Mouse (Mus musculus) gastrocnemius, postnatal 4 days (tissue): ENCODE data around the gene Sim2. TPM values are rescaled to one million over a fixed set of nuclear protein-coding genes. Genes with fewer than 3 reads are reported as not detected.

Source experiments
- DNase-seq, 2 experiments: peaks; one replicate each; pipeline ENCODE4 v3.0.0; 2021 to 2022; ENCODE audit warnings: low spot score in 2 of 2, mixed read lengths in 2 of 2
- long read RNA-seq, 2 experiments: library from polyadenylated mRNA; stranded (forward); transcript quantifications; one replicate each; pipeline ENCODE4 v2.0.0; 2021
- total RNA-seq, 2 experiments: library from RNA; stranded (reverse); gene quantifications; 2 replicates each; pipeline ENCODE4 v1.2.3; 2021

Sim2 gene
- 10 to 100 TPM; 14.0 to 14.4 TPM for total RNA-seq
- long read RNA-seq, experiment 1, transcript Sim2-201 (11 exons, 3,999 nt) = major isoform, 20 of 28 reads
- long read RNA-seq, experiment 1, partial matches to known transcripts = 4 of 28 reads
- long read RNA-seq, experiment 1, other reads (novel, unspliced or antisense) = 4 of 28 reads
- long read RNA-seq, experiment 2, transcript Sim2-201 (11 exons, 3,999 nt) = major isoform, 14 of 22 reads
- long read RNA-seq, experiment 2, partial matches to known transcripts = 3 of 22 reads
- long read RNA-seq, experiment 2, other reads (novel, unspliced or antisense) = 5 of 22 reads

- peak in 1 of 2 experiments; percentile 62 for DNase-seq
Observed at GRCm38 (mm10) chr16:94084711-94085602, at the start of gene Sim2. Gene Sim2, plus strand, starts transcription at chr16:94084931.

DNA sequence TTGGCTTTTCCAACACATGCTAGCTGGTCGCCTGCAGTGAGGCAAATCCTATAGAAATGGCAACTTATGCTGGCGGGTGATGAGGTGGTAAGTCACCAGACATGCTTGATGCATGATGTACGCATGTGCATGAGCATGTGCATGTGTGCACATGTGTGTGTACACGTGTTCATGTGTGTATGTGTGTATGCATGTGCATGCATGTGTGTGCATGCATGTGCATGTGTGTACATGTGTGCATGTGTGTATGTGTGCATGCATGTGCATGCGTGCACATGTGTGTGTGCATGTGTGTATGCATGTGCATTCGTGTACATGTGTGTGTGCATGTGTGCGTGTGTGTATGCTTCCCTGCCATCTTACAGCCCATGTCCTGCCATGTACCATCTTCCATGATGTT lies 47.5 kb upstream of the Sim2 start:
- DNase-seq = no peak

DNA sequence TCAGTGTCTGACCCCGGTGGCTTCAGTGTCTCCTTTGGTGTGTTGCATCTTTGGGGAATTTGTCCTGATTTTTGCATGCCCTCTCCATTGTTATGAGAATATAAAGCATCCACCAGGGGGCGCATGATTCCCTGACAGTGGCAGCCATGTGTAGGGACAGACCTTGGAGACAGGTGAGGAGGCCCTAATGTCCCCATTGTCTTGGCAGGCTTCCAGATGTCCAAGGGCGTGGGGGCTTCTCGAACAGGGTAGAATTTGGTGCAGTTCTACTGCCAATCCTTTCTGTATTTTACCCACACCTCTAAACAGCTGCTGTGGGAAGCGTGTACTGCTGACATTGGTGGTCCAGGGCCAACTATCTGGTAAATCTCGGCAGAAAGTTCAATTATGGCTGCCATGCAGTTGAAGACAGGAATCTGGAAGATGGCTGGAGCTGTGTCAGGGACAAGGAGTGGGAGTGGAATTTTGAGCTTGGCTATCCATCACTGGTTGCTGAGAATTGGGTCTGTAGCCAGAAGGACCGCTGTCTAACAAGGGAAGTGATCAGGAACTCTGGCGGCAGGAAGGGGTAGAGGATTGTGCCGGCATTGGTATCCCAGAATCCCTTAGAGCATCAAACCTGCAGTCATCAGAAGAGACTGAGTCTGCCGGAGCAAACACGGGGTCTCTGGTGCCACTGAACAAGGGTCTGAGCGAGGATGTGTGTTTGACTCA lies 46.3 kb upstream of the Sim2 start:
- DNase-seq = peak; percentile 33 to 56

DNA sequence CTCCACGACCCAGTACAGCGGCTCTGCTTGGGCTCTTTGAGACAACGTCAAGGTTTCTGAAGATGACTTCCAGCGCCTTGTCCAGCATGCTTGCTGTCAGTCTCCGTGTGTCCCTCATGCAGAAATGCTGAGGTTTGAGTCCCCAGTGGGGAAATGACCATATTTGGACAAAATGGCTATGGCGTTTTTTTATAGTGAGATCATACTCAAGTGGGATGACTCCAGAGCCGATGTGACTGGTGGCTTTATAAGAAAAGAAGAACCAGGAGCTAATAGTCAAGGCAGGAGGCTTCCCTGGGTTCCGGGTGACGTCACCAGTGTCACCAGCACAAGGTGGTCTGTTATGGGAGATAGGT lies 45.8 kb upstream of the Sim2 start:
- DNase-seq = no peak

DNA sequence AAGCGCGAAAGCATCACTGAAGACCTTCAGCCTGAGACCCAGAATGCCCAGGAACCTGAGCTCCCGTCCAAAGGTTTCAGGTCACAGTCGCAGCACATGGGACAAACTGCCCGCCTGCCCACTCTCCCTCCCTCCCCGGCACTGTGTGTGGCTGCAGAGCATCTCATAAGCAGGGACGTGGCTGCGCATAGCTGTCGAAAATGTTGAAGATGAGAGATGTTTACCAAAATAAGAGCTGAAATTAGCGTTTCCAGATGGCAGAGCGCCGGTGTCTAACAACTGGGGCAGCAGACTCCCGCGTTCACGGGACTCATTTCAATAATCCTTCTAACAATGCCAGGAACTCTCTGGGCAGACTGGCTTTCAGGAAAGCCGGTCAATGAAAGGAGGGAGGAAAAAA lies 44.2 kb upstream of the Sim2 start:
- no peak for DNase-seq

DNA sequence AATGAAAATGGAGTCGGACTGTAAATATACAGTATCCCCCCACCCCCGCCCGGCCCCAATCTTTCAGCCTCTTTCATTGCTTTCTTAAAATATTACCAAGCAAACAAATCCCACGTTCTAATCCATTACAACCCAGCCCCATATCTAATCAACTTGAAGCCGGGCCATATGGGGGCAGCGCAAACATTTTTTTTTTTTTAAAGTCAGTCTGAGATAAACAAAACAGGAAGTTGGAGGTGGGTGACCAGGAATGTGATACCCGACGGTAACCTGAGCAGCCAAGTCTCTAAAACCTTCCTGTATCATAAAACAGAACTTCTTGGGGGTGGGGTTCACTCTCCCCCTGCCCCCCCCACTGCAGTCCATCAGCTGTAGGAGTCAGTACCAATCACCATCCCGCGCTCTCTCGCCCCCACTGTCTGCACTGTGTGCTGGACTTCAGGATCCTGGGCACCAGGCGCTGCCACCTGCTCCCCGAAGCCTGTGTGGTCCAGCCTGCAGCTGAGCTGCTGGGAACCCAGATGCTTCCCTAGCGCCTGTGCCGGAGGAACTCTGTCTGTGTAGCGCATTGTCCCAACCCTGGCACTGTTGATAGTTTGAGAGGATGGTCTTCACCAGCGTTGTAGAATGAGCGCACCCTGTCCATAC lies 43.5 kb upstream of the Sim2 start:
- peak in 1 of 2 experiments; percentile 24 for DNase-seq

- no peak for DNase-seq
Observed at GRCm38 (mm10) chr16:94043797-94044196, 40.9 kb upstream of the Sim2 start.

DNA sequence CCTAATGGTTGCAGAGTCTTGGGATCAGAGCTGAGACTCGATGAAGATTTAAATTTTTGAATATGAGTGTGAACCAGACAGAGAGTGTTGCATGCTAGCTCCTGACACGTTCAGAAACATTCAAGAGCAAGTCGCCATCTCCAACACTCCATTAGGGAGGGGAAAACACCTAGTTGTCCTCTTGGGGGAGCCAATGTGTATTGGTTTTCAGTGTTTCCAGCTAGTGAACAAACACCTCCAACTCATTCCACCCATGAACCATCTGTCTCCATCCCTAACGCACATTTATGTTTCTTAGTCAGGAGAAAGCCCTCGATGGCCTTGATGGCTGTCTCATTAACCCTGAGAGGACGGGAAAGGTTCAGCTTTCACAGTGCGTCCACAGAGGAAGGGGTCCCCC lies 39.7 kb upstream of the Sim2 start:
- no peak for DNase-seq

DNA sequence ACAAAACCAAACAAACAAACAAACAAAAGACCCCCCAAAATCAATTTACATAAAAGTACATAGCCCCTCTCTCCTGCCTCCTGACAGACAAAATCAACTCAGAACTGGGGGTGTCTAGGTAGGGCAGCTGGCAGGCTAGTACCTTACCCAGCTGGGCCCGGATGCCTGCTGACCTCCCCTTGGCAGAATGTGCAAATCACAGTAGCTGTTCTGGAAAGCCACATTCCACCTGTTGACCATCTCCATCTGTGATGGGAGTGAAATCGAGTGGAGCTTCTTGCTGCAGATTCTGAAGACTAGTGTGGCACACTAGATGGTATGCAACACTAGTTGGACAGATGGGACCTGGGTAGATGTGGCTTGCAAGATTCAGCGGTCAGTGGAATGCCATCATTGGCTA lies 34.4 kb upstream of the Sim2 start:
- no peak for DNase-seq

GRCm38 (mm10) chr16:94055176-94055575 lies 29.6 kb upstream of the Sim2 start:
- no peak for DNase-seq

DNA sequence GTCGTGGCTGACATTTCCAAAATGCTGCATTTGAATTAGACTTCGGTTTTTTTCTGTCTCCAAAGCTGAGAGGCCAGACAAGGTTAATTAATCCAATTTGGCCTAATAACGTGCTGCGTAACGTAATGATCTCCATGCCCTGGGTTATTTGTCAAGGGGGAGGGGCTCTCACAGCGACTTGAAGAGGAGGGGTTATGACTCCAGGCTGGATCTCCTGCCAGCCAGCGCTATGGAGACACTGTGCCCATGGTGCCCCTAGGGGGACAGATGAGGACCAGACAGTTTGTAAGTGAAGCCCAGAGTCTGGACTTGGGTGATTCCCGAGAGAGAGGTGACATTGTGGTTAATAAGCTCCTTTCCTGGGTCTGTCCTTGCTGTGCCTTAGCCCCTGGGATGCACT lies 29.2 kb upstream of the Sim2 start:
- DNase-seq = no peak

DNA sequence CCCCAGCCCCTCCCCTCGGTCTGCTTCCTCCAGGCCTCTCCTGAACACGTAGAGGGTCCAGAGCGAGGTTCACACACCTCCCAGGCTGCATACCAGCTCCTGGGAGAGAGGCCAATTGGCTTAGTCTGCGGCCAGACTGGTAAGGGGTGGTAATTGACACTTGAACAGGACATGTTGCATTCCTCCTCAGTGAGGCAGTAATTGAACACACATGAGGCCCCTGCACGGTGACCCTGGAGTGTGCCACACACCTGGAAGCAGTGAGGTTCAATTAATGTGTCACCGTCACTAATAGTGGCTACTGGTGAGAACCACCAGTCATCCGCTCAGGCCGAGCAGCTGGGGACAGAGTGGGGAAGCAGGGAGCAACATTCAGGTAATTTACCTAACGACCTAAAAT lies 24.9 kb upstream of the Sim2 start:
- DNase-seq = no peak

DNA sequence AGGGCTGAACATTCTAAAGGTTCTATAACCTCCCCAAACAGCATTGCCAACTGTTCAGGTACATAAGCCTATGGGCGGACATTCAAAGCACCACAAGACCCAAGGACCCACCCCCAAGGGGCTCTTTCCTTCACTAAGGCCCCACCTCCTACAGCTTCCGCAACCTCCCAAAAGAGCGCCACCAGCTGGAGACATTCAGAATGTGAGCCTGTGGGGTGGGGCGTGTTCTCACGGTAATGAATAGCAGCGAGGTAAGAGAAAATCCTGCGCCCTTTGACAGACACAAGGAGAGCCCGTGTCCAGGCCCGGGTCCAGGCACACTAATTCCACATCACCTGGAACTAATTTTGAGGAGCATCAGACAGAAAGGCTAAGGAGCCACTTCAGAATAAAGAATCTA lies 20.5 kb upstream of the Sim2 start:
- no peak for DNase-seq

GRCm38 (mm10) chr16:94065728-94066674 lies 18.7 kb upstream of the Sim2 start:
- no peak for DNase-seq

DNA sequence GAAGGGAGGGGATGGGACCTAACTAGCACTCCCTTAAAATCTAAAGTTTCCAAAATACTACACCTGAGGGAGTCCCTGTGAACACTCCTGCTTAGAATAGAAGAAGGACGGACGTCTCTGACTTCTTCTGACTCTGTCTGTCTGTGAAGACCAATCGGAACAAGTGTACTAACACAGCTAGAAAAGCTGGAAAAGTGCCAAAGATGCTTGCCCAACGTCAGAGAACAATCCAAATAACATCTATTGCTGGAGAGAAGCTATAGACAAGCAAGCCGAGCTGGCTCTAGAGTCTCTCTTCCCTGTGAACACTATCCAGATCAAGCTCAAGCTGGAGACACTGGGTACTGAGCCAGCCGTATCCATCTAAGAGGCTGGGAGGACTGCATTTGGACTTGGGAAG lies 18.0 kb upstream of the Sim2 start:
- no peak for DNase-seq

DNA sequence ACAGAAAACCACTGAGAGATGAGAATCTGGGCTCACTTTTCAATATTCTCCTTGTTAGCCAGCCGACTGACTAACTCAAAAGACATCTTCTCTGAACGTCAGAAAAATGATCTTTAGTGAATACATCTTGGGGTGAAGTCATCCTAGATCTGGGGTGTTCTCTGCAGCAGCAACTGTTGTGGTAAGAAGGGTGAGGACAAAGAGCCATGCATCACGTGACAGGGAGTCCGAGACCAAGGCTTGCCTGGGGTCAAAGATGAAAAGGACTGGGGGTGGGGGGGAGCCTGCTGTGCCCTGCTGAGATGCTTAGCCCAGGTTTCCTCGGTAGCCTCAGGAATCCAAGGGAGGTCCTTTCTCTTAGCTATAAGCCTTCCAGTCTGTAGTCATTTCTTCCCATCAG lies 17.5 kb upstream of the Sim2 start:
- DNase-seq = no peak

- no peak for DNase-seq
Observed at GRCm38 (mm10) chr16:94069061-94069460, 15.7 kb upstream of the Sim2 start.

DNA sequence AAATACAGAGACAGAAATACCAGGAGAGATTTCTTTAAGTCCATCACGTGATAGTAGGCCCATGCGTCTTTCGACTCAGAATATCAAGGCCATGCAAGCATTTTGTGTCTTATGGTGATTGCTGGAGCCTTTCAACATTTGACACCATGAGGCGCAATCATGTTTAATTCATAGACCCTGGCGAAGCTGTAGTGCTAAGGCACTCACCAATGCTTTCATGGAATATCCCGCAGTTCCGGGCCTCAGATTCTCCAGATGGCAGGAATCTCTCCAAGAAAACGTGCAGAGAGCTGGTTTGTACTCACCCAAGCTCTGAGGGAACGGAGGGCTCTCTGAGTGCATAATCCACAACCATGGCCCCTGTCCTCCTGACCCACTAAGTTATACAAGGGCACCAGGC lies 13.8 kb upstream of the Sim2 start:
- DNase-seq = no peak

DNA sequence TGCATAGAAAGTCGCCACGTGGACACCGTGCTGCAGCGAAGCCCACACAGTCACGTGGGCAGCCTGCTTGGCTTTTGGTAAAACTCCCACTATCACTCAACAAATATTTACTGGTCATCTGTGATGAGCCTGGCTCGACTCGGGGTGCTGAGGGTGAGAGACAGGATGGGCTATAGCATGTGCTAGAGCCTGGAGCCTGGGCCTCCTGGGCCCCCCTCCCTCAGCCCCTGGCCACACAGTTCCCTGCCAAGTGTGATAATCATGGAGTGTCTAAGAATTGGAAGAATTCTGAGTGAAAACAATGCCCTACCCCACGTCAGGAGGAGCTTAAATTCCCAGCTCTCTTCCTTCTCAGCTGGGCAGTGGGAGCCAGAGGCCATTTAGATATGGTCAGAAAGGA lies 13.3 kb upstream of the Sim2 start:
- no peak for DNase-seq

GRCm38 (mm10) chr16:94075362-94076027 lies 9.2 kb upstream of the Sim2 start:
- DNase-seq = no peak
